Mouse (Mus musculus) granulocyte monocyte progenitor cell, adult 5-6 weeks (primary cell): ENCODE measurements around the gene Pkp4. TPM values are rescaled to one million over a fixed set of nuclear protein-coding genes. Genes with fewer than 3 reads are reported as not detected.
A peak's percentile ranks its signal among the peaks of the same experiment; 100 is the strongest.

Experiments used
- ATAC-seq: replicated peaks from 2 replicates; pipeline ENCODE4 v1.8.0; 2016; ENCODE audit warnings: mild to moderate bottlenecking, moderate TSS enrichment, inconsistent platforms; ENCODE audit not compliant: poor library complexity, severe bottlenecking
- total RNA-seq, 2 experiments: library from RNA; stranded (forward) in 1 of 2; stranded (reverse) in 1 of 2; fragments of 200-712, 200-1000 nt in 1 of 2; fragments of >200 nt in 1 of 2; fragmentation: Nextera tagmentation in 1 of 2; gene quantifications; 2 replicates each; pipeline ENCODE4 v1.2.3; 2014 to 2017

The Pkp4 gene
- total RNA-seq, 2 experiments from 2014 or later, result 17.5 to 19.4 TPM

DNA sequence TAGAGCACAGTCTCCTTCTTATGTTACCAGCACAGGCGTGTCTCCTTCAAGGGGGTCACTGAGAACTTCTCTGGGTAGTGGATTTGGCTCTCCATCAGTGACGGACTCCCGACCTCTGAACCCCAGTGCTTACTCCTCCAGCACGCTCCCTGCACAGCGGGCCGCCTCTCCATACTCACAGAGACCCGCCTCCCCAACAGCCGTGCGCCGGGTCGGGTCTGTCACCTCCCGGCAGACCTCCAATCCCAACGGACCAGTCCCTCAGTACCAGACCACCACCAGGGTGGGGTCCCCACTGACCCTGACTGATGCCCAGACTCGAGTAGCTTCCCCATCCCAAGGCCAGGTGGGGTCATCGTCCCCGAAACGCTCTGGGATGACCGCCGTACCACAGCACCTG, 147.4 kb downstream of the Pkp4 start:
- no peak for ATAC-seq

DNA sequence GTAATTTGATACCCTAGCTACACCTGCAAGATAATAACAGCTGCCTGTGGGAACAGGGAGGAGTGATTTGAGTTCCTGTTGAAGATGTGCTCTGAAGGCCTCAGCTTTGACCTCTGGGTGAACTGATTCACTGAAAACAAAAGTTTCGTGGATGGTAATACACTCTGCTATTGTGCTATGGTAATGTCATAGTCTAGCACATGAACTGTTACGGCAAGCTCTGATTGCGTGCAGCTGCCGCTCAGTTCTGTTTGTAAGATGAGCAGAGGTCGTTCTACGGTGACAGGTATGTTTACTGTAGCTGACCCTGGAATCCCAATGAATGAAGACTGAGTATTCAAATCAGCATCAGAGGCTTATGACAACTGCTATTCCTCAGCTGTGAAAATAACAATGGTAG, 152.6 kb downstream of the Pkp4 start:
- ATAC-seq, result no peak

DNA sequence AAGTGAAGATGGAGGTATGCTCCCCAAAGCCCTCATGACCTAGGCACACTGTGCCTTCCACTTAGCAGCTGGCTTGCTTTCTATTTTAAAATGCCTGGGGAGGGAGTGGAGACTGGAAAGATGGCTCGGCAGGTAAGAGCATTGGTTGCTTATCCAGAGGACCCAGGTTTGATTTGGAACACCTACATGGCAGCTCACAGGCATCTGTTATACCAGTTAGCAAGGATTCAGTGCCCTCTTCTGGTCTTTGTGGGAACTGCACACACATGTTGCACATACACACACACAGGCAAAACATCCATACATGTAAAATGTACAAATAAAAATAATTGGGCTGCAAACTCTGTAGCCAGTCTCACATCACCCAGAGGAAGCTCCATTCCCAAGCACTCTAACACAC, 158.0 kb downstream of the Pkp4 start:
- ATAC-seq, result no peak

DNA sequence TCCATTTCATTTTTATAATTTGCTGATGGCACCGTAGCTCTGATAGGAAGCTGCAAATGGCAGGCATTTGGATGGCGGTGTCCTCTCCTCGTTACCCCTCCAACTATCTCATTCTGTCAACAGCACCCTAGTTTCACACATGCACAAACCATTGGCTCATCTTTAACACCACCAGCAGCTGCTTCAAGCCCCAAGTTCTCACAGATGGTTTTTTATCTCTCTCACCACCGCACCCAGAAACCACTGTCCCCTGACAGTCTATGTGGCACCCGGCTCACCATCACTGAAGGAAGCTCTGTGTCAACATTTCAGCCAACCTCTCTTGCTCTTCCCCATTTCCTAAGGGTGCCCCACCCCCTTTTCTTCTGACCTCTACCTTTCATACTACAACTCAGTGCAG, 167.3 kb downstream of the Pkp4 start:
- peak; percentile 25; the same call in 1 of the 2 replicates for ATAC-seq

DNA sequence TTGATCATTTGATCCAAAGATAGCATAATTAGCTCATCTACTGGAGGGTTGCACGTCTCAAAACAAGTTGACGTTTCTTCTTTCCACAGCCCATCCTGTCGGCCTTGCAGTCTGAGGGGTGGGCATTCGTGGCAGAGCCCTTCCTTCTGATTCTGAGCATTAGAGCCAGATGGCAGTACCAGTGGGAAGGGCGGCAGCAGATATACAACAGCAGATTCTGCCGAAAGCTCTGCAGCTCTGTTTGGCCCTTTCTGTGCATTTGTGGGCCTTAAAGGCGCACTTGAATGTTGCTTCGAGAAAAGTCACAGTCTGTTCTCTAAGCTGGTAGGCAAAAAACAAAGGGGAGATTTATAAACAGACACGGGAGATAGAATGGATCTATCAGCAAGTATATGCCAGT, 170.4 kb downstream of the Pkp4 start:
- ATAC-seq, result no peak

DNA sequence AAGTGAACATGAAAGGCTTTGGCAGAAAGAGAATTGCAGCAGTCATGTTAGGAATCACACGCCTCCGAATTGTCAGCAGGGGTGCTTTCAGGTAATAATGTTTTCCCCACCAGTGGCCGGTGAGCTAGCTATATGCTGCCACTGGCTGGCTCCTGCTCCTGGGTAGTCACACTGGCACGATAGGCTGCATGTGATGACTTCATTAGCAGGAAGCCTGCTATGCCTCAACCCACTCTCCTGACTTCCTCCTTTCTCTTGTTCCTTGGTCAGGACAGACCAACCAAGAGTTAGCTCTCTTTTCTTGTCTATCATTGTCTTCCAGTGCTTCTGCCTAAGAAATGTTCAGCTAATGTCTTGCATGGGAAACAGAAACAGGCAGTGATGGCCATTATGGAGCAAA, 171.9 kb downstream of the Pkp4 start:
- ATAC-seq, result peak; percentile 63

DNA sequence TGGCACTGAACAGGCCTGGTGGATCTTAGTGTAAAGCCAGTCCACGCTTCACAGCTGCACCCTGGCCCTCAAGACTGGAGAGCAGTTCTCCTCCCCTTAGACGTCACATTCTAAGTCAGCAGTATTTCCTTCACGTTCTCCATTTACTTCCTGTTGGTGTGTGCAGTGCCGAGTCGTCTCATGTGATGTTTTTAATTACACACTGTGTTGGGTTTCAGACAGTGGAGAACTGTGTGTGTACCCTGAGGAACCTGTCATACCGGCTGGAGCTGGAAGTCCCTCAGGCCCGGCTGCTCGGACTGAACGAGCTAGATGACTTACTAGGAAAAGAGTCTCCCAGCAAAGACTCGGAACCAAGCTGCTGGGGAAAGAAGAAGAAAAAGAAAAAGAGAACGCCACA, 177.9 kb downstream of the Pkp4 start:
- ATAC-seq, result no peak

DNA sequence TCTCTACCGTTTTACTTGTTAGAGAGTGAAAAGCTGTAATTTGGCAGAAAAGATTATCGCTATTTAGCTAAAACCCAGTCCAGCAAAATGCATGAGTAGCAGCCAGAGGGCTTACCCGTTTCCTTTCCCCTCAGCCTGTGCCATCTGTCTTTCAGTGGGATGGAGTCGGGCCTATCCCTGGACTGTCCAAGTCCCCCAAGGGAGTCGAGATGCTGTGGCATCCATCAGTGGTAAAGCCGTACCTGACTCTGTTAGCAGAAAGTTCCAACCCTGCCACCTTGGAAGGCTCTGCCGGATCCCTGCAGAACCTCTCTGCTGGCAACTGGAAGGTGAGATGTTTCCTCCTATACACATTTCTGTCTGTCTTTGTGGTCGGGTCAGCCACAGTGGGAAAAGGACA, 178.3 kb downstream of the Pkp4 start:
- no peak for ATAC-seq

DNA sequence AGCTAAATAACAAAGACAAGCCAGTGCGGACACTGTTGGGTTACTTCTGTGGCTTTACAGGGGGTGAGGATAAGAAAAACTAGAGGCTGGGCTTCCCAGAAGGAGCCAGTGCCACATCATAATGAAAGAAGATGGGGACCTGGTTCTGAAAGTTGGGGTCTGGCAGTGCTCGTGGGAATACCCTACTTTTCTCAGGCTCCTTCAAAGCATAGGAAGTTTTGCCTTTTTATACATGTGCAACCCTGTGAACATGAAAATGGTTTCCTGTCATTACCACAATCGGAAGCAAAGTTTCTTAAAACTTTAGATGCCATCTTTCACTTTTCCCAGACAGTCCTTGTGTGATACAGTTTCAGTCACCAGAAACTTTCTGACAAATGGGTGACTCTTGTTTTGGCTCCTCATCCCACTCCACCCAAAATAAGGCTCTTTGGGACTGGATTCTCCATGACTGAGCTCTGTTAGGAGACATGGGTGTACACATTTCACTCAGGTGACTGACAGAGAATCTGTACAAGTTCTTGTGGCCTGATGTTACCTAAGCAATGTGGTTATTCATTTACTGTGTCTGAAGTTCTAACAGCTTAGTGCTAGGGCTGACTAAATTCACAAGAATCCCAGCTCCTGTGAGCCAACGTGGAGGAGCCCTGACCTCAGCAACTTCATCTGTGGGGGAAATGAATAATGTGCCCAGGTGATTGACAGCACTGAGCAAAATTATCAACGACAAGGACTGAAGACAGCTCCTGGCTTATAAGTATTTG, 179.3 kb downstream of the Pkp4 start:
- ATAC-seq, result 0 out of 2 replicates have a peak, but pooled peaks have one; percentile 1

DNA sequence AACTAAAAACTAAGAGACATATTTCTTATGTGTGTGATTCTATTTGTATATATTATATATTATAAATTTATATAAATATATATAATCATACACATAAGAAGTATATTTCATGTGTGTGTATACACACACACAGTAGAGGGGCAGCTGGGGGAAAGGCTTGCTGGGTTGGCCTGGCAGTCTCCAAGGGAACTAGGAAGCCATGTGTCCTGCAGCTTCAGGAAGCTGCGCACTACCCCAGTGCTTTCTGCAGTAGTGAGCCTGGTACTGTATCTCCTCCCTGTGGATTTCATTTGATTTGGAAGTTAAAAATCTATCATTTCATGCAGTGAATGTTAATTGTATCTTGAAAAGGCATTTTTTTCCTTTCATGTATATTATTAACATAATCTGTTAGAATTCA, 180.2 kb downstream of the Pkp4 start:
- no peak for ATAC-seq

DNA sequence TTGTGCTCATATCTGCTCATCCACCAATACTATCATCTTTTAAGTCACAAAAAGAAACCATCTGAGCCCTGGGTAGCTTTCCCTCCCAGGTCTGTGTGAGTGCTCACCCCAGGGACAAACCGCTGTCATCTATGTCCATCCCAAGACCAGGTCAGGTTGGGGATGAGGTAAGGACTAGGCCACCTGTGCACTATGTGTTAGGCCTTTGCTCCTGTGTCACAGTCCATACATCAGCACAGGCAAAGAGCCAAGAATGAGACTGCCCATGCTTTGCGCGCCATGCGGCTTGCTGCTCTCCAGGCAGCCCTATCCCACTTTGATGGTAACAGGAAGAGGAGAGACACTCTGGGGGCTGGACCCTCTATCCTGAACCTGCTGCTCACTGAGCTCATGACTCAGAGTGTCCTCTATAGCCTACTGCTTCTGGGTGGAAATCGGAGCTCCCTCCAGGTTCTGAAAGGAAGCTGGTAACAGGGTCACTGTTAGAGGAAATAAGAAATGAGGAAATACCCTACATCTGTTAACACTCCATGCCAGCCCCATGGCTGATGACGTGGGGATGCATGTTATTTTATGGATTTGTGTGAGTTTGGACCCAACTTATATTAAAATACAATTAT, 182.1 kb downstream of the Pkp4 start:
- ATAC-seq, result peak; percentile 47

DNA sequence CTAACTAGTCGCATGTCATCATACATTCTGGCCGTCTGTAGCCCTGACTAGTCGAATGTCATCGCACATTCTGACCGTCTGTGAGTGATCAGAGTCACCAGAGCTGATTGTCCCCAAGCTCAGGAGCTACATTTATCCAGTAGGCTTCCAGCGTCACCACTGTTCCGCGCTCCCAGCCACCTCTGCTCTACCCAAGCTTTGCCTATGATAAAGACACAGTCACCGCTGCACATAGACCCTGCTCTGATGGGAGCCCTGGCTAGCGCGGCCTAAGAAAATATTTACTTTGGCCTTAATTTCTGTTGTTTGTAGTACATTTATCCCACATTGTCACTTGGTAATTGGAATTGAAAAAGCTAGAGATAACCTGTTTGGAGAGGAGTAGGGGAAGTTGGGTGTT, 183.2 kb downstream of the Pkp4 start:
- ATAC-seq, result no peak

DNA sequence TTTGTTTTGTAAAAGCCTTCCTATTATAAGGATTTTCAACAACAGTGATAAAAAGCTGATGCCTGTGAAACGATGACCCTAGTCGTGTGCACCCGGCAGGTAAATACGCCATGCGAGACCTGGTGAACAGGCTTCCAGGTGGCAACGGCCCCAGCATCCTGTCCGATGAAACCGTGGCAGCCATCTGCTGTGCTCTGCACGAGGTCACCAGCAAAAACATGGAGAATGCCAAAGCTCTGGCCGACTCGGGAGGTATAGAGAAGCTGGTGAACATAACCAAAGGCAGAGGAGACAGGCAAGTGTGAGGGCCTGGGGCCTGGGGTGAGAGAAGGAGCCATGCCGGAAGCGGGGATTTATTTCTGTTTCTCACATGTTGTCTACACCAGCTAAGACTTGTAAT, 184.0 kb downstream of the Pkp4 start:
- no peak for ATAC-seq

DNA sequence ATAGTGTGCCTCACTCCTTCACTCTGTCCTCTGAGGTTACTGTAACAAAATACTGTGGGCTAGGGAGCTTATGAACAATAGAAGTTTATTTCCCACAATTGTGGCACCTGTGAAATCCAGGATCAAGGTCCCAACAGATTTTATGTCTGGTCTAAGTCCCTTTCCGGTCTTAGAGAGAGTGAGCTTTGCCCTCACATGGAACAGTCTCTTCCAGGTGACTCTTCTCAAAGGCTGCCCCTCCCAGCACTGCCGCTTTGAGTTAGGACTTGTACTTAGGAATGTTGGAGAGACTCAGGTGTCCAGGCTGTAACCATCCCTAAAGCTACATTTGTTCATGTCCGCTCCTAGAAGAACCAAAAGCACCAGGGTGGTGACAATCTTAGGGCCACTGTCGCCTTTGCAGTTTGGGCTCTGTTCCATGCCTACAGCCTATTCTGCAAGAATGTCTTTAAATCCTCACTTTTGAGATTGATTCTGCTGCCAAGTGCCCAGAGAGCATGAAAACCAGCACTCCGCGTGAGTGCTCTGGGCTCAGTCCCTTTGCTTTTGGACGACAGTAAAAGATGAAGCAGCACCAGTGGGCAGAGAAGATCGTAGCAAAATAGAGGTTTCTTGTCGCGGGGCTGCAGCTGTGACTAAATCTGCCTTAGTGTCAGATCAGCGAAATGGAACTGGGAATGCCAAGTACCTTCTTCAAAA, 184.6 kb downstream of the Pkp4 start:
- no peak for ATAC-seq

DNA sequence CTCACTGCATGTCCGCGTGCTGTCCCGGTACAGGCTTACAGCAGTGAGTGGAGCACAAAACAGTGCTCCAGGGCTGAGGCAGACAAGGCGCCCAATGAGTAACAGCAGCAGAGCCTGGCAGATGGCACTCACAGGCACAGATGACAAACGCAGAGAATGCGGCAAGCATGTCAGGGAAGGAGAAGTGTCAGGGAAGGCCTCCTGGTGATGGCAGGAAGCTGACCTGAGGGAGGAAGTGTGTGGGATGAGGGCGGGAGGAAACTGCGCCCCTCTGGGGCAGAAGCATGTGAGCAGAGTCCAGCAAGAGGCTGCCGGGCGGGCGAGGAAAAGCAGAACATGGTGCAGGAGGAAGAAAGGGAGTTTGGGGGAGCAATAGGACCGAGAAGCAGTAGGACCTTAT, 185.8 kb downstream of the Pkp4 start:
- peak; percentile 94 for ATAC-seq

DNA sequence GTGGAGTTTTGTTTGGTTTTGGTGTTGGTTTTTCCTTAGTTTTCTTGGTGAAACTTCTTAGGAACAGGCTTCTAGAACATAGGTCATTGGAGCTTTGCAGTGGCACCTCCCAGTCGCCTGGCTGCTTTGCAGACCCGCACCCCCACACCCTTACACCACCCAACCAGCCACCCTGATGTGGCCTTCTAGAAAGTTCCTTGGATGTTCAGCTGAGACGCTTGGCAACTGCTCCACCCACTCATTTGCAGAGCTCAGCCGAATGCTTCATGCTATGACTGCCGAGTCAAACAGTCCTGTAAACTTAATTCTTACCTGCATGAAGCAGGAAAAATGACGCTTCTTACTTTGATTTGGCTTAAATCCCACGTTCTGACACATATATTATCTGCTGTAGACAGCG, 187.9 kb downstream of the Pkp4 start:
- no peak for ATAC-seq

DNA sequence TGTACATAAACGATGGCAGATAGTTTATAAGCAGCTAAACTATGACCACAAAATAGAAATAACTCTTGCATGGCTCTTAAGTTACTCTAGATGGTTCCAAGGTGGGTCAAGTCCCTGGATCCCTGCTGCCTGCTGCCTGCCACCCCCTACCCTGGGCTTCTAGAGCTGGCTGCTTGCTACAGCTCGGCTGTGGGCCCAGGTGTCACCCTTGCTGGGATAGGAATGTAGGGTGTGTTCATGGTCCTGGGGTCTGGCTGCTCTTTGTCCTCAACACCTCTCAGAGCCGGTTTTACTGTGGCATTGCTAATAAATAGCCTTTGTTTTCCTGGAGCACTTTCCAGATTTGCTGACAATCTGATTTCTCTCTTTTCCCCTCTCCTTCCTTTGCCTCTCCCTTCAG, 189.4 kb downstream of the Pkp4 start:
- no peak for ATAC-seq

DNA sequence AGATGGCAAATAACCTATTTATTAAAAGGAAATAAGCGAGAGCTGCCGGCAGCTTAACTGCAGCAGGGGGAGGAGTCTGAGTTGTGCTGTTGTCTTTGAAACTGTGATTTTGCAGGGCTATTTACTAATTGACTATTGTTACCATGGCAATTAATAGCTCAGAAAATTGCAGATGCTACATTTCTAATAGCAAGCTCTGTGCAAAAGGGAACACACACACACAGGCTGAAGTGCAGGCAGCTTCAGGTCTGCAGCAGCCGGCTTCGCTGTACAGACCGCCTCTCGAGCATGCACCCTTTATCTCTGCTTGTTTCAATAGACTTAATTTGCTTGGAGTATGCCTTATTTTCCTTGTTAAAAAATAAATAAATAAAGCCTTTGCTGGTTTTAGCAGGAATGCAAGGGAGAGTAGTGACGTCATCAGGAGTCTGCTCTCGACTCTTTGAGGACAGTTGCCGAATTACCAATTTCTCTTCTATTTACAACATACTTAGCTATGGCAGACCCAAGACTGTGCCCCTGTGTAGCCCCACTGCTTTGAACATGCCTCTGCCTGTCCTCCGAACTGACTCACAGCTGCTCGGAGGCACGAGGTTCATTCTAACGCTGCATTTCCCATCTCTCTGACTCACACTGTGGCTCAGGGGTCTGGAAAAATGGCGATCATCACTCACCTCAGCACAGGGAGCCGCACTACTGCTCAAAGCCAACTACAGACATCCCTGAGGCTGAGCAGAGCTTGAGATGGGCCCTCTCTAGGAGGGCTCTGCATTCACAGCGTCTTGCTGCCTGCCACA, 190.9 kb downstream of the Pkp4 start:
- no peak for ATAC-seq

DNA sequence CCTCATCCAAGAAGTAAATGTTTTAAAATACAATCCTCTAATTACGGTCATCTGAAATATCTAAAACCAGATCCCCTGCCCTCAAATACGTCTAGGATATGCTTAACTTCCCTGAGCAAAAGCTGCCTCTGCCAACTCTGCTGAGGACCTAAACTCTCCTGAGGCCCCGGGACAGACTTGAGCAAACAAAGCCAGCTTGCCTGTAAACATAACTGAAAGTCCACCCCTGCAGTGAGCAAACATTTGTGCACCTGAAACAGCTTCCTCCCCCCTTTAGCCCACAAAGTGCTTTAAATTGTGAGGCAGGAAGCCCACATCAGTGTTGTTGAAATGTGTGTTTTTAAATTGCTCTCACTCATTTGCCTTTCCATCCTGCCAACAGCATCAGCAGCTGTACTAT, 193.2 kb downstream of the Pkp4 start:
- ATAC-seq, result no peak

DNA sequence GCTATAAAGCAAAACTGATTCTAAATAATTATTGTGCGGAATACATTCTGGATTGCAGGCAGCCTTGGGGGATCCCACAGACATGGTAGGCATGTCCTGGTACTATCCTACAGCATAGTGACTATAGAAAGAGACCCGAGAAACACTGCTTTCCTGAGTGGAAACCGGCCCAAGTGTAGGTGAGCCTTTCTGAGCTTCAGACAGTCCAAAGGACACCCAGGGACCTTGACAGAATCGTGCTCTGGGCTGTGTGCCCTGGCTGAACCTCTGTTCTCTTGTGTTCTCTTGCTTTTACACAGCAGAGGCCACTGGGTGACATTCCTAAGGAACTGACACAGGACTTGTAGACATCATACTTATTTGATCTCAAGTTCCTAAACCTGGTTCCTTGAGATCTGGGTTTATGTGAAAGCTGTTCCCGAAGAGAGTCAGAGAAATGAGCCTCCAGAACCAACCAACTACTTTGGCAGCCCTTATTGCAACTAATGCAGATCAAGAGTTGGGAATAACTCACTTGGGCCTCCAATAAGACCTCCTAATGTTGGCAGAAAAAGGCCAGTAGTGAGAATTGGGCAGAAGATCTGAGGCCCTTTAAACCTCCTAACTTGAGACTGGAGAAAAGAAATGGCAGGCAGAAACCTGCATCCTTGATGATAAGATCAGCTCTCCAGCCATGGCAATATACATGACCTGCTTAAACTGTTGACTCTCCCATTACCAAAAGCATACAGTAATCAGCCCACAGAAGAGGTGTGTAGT, 195.1 kb downstream of the Pkp4 start:
- ATAC-seq, result no peak
